Mouse (Mus musculus): ENCODE data around the gene Sgsm3.

The Sgsm3 gene

GRCm38 (mm10) chr15:80979611-80980010 is 2.0 kb downstream of the Sgsm3 start:
- DNase-seq (ENCODE audit: low read depth, low spot score) = no peak

- no peak for DNase-seq (ENCODE audit: low read depth, low spot score)
These were observed 3.6 kb downstream of the Sgsm3 start for GRCm38 (mm10) chr15:80981176-80981575.

- DNase-seq (ENCODE audit: low read depth, low spot score) = no peak
These were observed 5.7 kb downstream of the Sgsm3 start for GRCm38 (mm10) chr15:80983264-80983663.

- DNase-seq (ENCODE audit: low read depth, low spot score) = peak; percentile 32
These were observed 10.8 kb downstream of the Sgsm3 start for GRCm38 (mm10) chr15:80988331-80988730.

- no peak for DNase-seq (ENCODE audit: low read depth, low spot score)
These were observed 12.1 kb downstream of the Sgsm3 start for GRCm38 (mm10) chr15:80989712-80990111.

GRCm38 (mm10) chr15:80994959-80995358 is 17.4 kb downstream of the Sgsm3 start:
- DNase-seq (ENCODE audit: low read depth, low spot score) = no peak

GRCm38 (mm10) chr15:80996090-80996835 is 18.7 kb downstream of the Sgsm3 start:
- no peak for DNase-seq (ENCODE audit: low read depth, low spot score)

- DNase-seq (ENCODE audit: low read depth, low spot score) = no peak
These were observed 19.5 kb downstream of the Sgsm3 start for GRCm38 (mm10) chr15:80997077-80997476.

GRCm38 (mm10) chr15:81000419-81001138 is 23.0 kb downstream of the Sgsm3 start:
- DNase-seq (ENCODE audit: low read depth, low spot score) = no peak

GRCm38 (mm10) chr15:81006127-81006735 is 28.7 kb downstream of the Sgsm3 start:
- no peak for DNase-seq (ENCODE audit: low read depth, low spot score)

- DNase-seq (ENCODE audit: low read depth, low spot score) = no peak
These were observed 29.8 kb downstream of the Sgsm3 start for GRCm38 (mm10) chr15:81007339-81007738.

- no peak for DNase-seq (ENCODE audit: low read depth, low spot score)
These were observed 30.3 kb downstream of the Sgsm3 start for GRCm38 (mm10) chr15:81007905-81008304.

GRCm38 (mm10) chr15:81008689-81009123 is 31.1 kb downstream of the Sgsm3 start:
- DNase-seq (ENCODE audit: low read depth, low spot score) = no peak

- no peak for DNase-seq (ENCODE audit: low read depth, low spot score)
These were observed 32.5 kb downstream of the Sgsm3 start for GRCm38 (mm10) chr15:81010114-81010513.

GRCm38 (mm10) chr15:81011523-81011922 is 34.0 kb downstream of the Sgsm3 start:
- DNase-seq (ENCODE audit: low read depth, low spot score) = no peak

GRCm38 (mm10) chr15:81012359-81012758 is 34.8 kb downstream of the Sgsm3 start:
- DNase-seq (ENCODE audit: low read depth, low spot score) = no peak

- DNase-seq (ENCODE audit: low read depth, low spot score) = no peak
These were observed 35.6 kb downstream of the Sgsm3 start for GRCm38 (mm10) chr15:81013186-81013585.

GRCm38 (mm10) chr15:81015068-81015744 is 37.6 kb downstream of the Sgsm3 start:
- no peak for DNase-seq (ENCODE audit: low read depth, low spot score)

GRCm38 (mm10) chr15:81016488-81016887 is 38.9 kb downstream of the Sgsm3 start:
- no peak for DNase-seq (ENCODE audit: low read depth, low spot score)

GRCm38 (mm10) chr15:81017308-81017707 is 39.7 kb downstream of the Sgsm3 start:
- DNase-seq (ENCODE audit: low read depth, low spot score) = no peak

GRCm38 (mm10) chr15:81021377-81021776 is 43.8 kb downstream of the Sgsm3 start:
- DNase-seq (ENCODE audit: low read depth, low spot score) = no peak

GRCm38 (mm10) chr15:81022437-81022836 is 44.9 kb downstream of the Sgsm3 start:
- DNase-seq (ENCODE audit: low read depth, low spot score) = no peak

Data from retina, adult 2 months (tissue).